Mouse (Mus musculus): ENCODE results near the gene Sf3a2. TPM values are rescaled to one million over a fixed set of nuclear protein-coding genes. Genes with fewer than 3 reads are reported as not detected.

Sf3a2 gene
- polyA plus RNA-seq, 1 experiment from 2014 or later = 51.3 TPM

- Histone ChIP-seq H3K27me3 (ENCODE audit: control insufficient read depth, insufficient read depth, low read length) (no peaks in the 10 kb centered on the region), H3K36me3 (ENCODE audit: control insufficient read depth, insufficient read depth, low read length) (peaks cover 21% of the 10 kb centered on the region), H3K9ac (ENCODE audit: low read length) (peak overlapping the region; percentile 4; the same call in 1 of the 2 replicates), H3K27ac (ENCODE audit: low read length) (peak overlapping the region; percentile 80), H3K4me2 (ENCODE audit: low read depth, low read length) (no peak overlapping the region), H3K4me1 (ENCODE audit: control insufficient read depth, insufficient read depth, low read length) (peaks cover 7% of the 10 kb centered on the region), H3K4me3 (replicated peaks; ENCODE audit: low read length) (no peak overlapping the region), H3K9me3 (replicated peaks; ENCODE audit: control insufficient read depth, low read length) (no peaks in the 10 kb centered on the region)
- WGBS = 77% methylated on average over 5 of the region's 5 CpGs
- ATAC-seq (ENCODE audit: insufficient read depth, low FRiP score) = no peak
Measured at GRCm38 (mm10) chr10:80773816-80774215, 24.2 kb upstream of the Sf3a2 start.

GRCm38 (mm10) chr10:80774549-80774948, 23.4 kb upstream of the Sf3a2 start:
- peak; percentile 89 for ATAC-seq (ENCODE audit: insufficient read depth, low FRiP score)
- Histone ChIP-seq H3K4me1 (ENCODE audit: control insufficient read depth, insufficient read depth, low read length) (peaks cover 7% of the 10 kb centered on the region), H3K36me3 (ENCODE audit: control insufficient read depth, insufficient read depth, low read length) (peaks cover 28% of the 10 kb centered on the region), H3K4me2 (ENCODE audit: low read depth, low read length) (no peak overlapping the region), H3K9ac (ENCODE audit: low read length) (0 out of 2 replicates have a peak overlapping the region, but pooled peaks have one; percentile 4), H3K27me3 (ENCODE audit: control insufficient read depth, insufficient read depth, low read length) (no peaks in the 10 kb centered on the region), H3K27ac (ENCODE audit: low read length) (peak overlapping the region; percentile 80), H3K4me3 (replicated peaks; ENCODE audit: low read length) (no peak overlapping the region), H3K9me3 (replicated peaks; ENCODE audit: control insufficient read depth, low read length) (no peaks in the 10 kb centered on the region)
- 31% methylated on average over 2 of the region's 2 CpGs for WGBS

- H3K27ac ChIP-seq (ENCODE audit: low read length) = peak overlapping the region; percentile 80
Measured at GRCm38 (mm10) chr10:80774981-80775380, 23.0 kb upstream of the Sf3a2 start.

GRCm38 (mm10) chr10:80775731-80776130, 22.3 kb upstream of the Sf3a2 start:
- H3K4me1 ChIP-seq (ENCODE audit: control insufficient read depth, insufficient read depth, low read length) = peaks cover 7% of the 10 kb centered on the region
- H3K27me3 ChIP-seq (ENCODE audit: control insufficient read depth, insufficient read depth, low read length) = no peaks in the 10 kb centered on the region
- H3K9ac ChIP-seq (ENCODE audit: low read length) = no peak overlapping the region
- H3K9me3 ChIP-seq (replicated peaks; ENCODE audit: control insufficient read depth, low read length) = no peaks in the 10 kb centered on the region
- H3K4me3 ChIP-seq (replicated peaks; ENCODE audit: low read length) = no peak overlapping the region
- H3K27ac ChIP-seq (ENCODE audit: low read length) = peak overlapping the region; percentile 70; the same call in 1 of the 2 replicates
- H3K36me3 ChIP-seq (ENCODE audit: control insufficient read depth, insufficient read depth, low read length) = peaks cover 39% of the 10 kb centered on the region
- 81% methylated on average over 4 of the region's 4 CpGs for WGBS
- no peak for ATAC-seq (ENCODE audit: insufficient read depth, low FRiP score)
- H3K4me2 ChIP-seq (ENCODE audit: low read depth, low read length) = no peak overlapping the region

More at GRCm38 (mm10) chr10:80774981-80775380, 23.0 kb upstream of the Sf3a2 start:
- Histone ChIP-seq H3K9me3 (replicated peaks; ENCODE audit: control insufficient read depth, low read length) (no peaks in the 10 kb centered on the region), H3K9ac (ENCODE audit: low read length) (no peak overlapping the region), H3K4me1 (ENCODE audit: control insufficient read depth, insufficient read depth, low read length) (peaks cover 7% of the 10 kb centered on the region), H3K36me3 (ENCODE audit: control insufficient read depth, insufficient read depth, low read length) (peaks cover 33% of the 10 kb centered on the region), H3K4me2 (ENCODE audit: low read depth, low read length) (no peak overlapping the region), H3K27me3 (ENCODE audit: control insufficient read depth, insufficient read depth, low read length) (no peaks in the 10 kb centered on the region), H3K4me3 (replicated peaks; ENCODE audit: low read length) (no peak overlapping the region)
- 82% methylated on average over 4 of the region's 4 CpGs for WGBS
- no peak for ATAC-seq (ENCODE audit: insufficient read depth, low FRiP score)

GRCm38 (mm10) chr10:80776358-80776869, 21.6 kb upstream of the Sf3a2 start:
- ATAC-seq (ENCODE audit: insufficient read depth, low FRiP score) = peak; percentile 27; the same call in 1 of the 2 replicates
- Histone ChIP-seq H3K27ac (ENCODE audit: low read length) (peak overlapping the region; percentile 70), H3K9me3 (replicated peaks; ENCODE audit: control insufficient read depth, low read length) (no peaks in the 10 kb centered on the region)

GRCm38 (mm10) chr10:80777123-80777522, 20.9 kb upstream of the Sf3a2 start:
- H3K27me3 ChIP-seq (ENCODE audit: control insufficient read depth, insufficient read depth, low read length) = no peaks in the 10 kb centered on the region
- WGBS = 90% methylated on average over 5 of the region's 5 CpGs
- H3K36me3 ChIP-seq (ENCODE audit: control insufficient read depth, insufficient read depth, low read length) = peaks cover 44% of the 10 kb centered on the region
- no peak for ATAC-seq (ENCODE audit: insufficient read depth, low FRiP score)
- H3K9me3 ChIP-seq (replicated peaks; ENCODE audit: control insufficient read depth, low read length) = no peaks in the 10 kb centered on the region
- no peak overlapping the region for H3K9ac ChIP-seq (ENCODE audit: low read length)
- H3K27ac ChIP-seq (ENCODE audit: low read length) = no peak overlapping the region
- no peak overlapping the region for H3K4me2 ChIP-seq (ENCODE audit: low read depth, low read length)
- H3K4me3 ChIP-seq (replicated peaks; ENCODE audit: low read length) = no peak overlapping the region
- peaks cover 7% of the 10 kb centered on the region for H3K4me1 ChIP-seq (ENCODE audit: control insufficient read depth, insufficient read depth, low read length)

More at GRCm38 (mm10) chr10:80776358-80776869, 21.6 kb upstream of the Sf3a2 start:
- H3K9ac ChIP-seq (ENCODE audit: low read length) = no peak overlapping the region
- H3K4me3 ChIP-seq (replicated peaks; ENCODE audit: low read length) = no peak overlapping the region
- no peak overlapping the region for H3K4me2 ChIP-seq (ENCODE audit: low read depth, low read length)
- H3K27me3 ChIP-seq (ENCODE audit: control insufficient read depth, insufficient read depth, low read length) = no peaks in the 10 kb centered on the region
- WGBS = 79% methylated on average over 6 of the region's 6 CpGs
- H3K36me3 ChIP-seq (ENCODE audit: control insufficient read depth, insufficient read depth, low read length) = peaks cover 44% of the 10 kb centered on the region
- peaks cover 7% of the 10 kb centered on the region for H3K4me1 ChIP-seq (ENCODE audit: control insufficient read depth, insufficient read depth, low read length)

- H3K4me3 ChIP-seq (replicated peaks; ENCODE audit: low read length) = no peak overlapping the region
- H3K4me2 ChIP-seq (ENCODE audit: low read depth, low read length) = no peak overlapping the region
- H3K27ac ChIP-seq (ENCODE audit: low read length) = no peak overlapping the region
- H3K9ac ChIP-seq (ENCODE audit: low read length) = no peak overlapping the region
- H3K9me3 ChIP-seq (replicated peaks; ENCODE audit: control insufficient read depth, low read length) = no peaks in the 10 kb centered on the region
- H3K4me1 ChIP-seq (ENCODE audit: control insufficient read depth, insufficient read depth, low read length) = no peaks in the 10 kb centered on the region
- no peaks in the 10 kb centered on the region for H3K27me3 ChIP-seq (ENCODE audit: control insufficient read depth, insufficient read depth, low read length)
- peaks cover 48% of the 10 kb centered on the region for H3K36me3 ChIP-seq (ENCODE audit: control insufficient read depth, insufficient read depth, low read length)
- no peak for ATAC-seq (ENCODE audit: insufficient read depth, low FRiP score)
Measured at GRCm38 (mm10) chr10:80779565-80779964, 18.4 kb upstream of the Sf3a2 start.

GRCm38 (mm10) chr10:80784302-80784701, 13.7 kb upstream of the Sf3a2 start:
- Histone ChIP-seq H3K36me3 (ENCODE audit: control insufficient read depth, insufficient read depth, low read length) (peaks cover 42% of the 10 kb centered on the region), H3K27ac (ENCODE audit: low read length) (no peak overlapping the region), H3K9ac (ENCODE audit: low read length) (no peak overlapping the region), H3K4me1 (ENCODE audit: control insufficient read depth, insufficient read depth, low read length) (no peaks in the 10 kb centered on the region), H3K27me3 (ENCODE audit: control insufficient read depth, insufficient read depth, low read length) (no peaks in the 10 kb centered on the region), H3K4me2 (ENCODE audit: low read depth, low read length) (no peak overlapping the region), H3K4me3 (replicated peaks; ENCODE audit: low read length) (no peak overlapping the region), H3K9me3 (replicated peaks; ENCODE audit: control insufficient read depth, low read length) (no peaks in the 10 kb centered on the region)
- no peak for ATAC-seq (ENCODE audit: insufficient read depth, low FRiP score)
- 98% methylated on average over 2 of the region's 2 CpGs for WGBS

GRCm38 (mm10) chr10:80784871-80785270, 13.1 kb upstream of the Sf3a2 start:
- no peak overlapping the region for H3K4me2 ChIP-seq (ENCODE audit: low read depth, low read length)
- no peak overlapping the region for H3K4me3 ChIP-seq (replicated peaks; ENCODE audit: low read length)
- no peak overlapping the region for H3K27ac ChIP-seq (ENCODE audit: low read length)
- peaks cover 39% of the 10 kb centered on the region for H3K36me3 ChIP-seq (ENCODE audit: control insufficient read depth, insufficient read depth, low read length)
- ATAC-seq (ENCODE audit: insufficient read depth, low FRiP score) = no peak
- 87% methylated on average over 12 of the region's 12 CpGs for WGBS
- no peaks in the 10 kb centered on the region for H3K27me3 ChIP-seq (ENCODE audit: control insufficient read depth, insufficient read depth, low read length)
- H3K9me3 ChIP-seq (replicated peaks; ENCODE audit: control insufficient read depth, low read length) = no peaks in the 10 kb centered on the region
- no peaks in the 10 kb centered on the region for H3K4me1 ChIP-seq (ENCODE audit: control insufficient read depth, insufficient read depth, low read length)
- no peak overlapping the region for H3K9ac ChIP-seq (ENCODE audit: low read length)
